Mouse (Mus musculus): ENCODE data around the gene Ppfia1. TPM values are rescaled to one million over a fixed set of nuclear protein-coding genes. Genes with fewer than 3 reads are reported as not detected.

The Ppfia1 gene
- polyA plus RNA-seq, 1 experiment from 2014 or later: 27.6 TPM

DNA sequence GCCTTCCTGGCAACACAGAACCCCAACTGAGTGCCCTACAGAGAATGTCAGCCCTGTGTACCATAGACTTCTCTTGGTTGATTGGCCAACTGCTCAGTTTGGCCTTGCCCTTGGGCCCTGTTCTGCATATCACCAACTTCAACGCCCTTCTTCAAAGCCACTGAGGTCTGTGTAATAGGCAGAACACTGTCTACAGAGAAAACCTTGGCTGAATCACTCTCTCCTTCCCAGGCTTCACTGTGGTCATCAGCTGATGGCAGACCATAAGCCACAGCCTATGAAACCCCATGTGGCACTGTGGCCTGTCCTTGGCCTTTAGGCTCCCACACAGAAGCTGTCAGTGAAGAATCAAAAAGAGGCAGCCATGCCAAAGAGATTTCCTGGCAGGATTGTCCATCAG, 94.6 kb downstream of the Ppfia1 start:
- Histone ChIP-seq H3K36me3 (ENCODE audit: insufficient read depth, low read length) (peaks cover 88% of the 10 kb centered on the region), H3K9me3 (replicated peaks; ENCODE audit: low read length) (no peaks in the 10 kb centered on the region), H3K27ac (no peak overlapping the region), H3K9ac (ENCODE audit: low read depth, low read length) (no peak overlapping the region), H3K4me3 (replicated peaks; ENCODE audit: low read depth, low read length) (no peak overlapping the region), H3K4me2 (ENCODE audit: low read length) (no peak overlapping the region), H3K4me1 (replicated peaks; ENCODE audit: insufficient read depth, low read length) (no peaks in the 10 kb centered on the region), H3K27me3 (ENCODE audit: insufficient read depth, low read length) (no peaks in the 10 kb centered on the region)
- no peak for TF ChIP-seq CTCF (IDR thresholded peaks at IDR 0.05; ENCODE audit: low read depth)
- 93% methylated on average over 1 of the region's 1 CpGs for WGBS
- DNase-seq (ENCODE audit: low spot score) (no peak), ATAC-seq (replicated peaks; ENCODE audit: low FRiP score, low read depth) (no peak)

DNA sequence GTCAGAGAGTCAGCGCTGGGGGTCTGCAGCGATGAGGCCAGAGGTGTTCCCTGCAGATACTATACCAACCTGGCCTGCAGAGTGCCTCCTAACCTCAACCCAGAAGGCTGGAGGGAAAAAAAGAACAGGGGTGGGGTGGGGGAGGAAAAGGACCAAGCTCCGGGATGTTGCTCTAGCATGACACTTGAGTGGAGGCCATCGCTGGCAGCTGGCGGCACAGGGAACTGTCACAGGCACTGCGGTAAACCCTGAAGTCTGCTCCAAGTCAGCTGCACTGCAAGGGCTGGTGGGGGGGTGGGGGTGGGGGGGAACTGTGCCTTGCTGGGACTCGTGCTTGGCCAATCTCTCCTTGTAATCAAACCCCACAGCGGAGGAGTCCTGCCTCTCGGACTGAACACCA, 102.9 kb downstream of the Ppfia1 start:
- Histone ChIP-seq H3K9ac (ENCODE audit: low read depth, low read length) (no peak overlapping the region), H3K4me2 (ENCODE audit: low read length) (no peak overlapping the region), H3K4me1 (replicated peaks; ENCODE audit: insufficient read depth, low read length) (no peaks in the 10 kb centered on the region), H3K4me3 (replicated peaks; ENCODE audit: low read depth, low read length) (no peak overlapping the region), H3K27me3 (ENCODE audit: insufficient read depth, low read length) (no peaks in the 10 kb centered on the region), H3K27ac (no peak overlapping the region), H3K9me3 (replicated peaks; ENCODE audit: low read length) (no peaks in the 10 kb centered on the region), H3K36me3 (ENCODE audit: insufficient read depth, low read length) (peaks cover 82% of the 10 kb centered on the region)
- DNase-seq (ENCODE audit: low spot score): no peak
- ATAC-seq (replicated peaks; ENCODE audit: low FRiP score, low read depth): no peak
- no peak for TF ChIP-seq CTCF (IDR thresholded peaks at IDR 0.05; ENCODE audit: low read depth)
- WGBS: 87% methylated on average over 9 of the region's 9 CpGs

DNA sequence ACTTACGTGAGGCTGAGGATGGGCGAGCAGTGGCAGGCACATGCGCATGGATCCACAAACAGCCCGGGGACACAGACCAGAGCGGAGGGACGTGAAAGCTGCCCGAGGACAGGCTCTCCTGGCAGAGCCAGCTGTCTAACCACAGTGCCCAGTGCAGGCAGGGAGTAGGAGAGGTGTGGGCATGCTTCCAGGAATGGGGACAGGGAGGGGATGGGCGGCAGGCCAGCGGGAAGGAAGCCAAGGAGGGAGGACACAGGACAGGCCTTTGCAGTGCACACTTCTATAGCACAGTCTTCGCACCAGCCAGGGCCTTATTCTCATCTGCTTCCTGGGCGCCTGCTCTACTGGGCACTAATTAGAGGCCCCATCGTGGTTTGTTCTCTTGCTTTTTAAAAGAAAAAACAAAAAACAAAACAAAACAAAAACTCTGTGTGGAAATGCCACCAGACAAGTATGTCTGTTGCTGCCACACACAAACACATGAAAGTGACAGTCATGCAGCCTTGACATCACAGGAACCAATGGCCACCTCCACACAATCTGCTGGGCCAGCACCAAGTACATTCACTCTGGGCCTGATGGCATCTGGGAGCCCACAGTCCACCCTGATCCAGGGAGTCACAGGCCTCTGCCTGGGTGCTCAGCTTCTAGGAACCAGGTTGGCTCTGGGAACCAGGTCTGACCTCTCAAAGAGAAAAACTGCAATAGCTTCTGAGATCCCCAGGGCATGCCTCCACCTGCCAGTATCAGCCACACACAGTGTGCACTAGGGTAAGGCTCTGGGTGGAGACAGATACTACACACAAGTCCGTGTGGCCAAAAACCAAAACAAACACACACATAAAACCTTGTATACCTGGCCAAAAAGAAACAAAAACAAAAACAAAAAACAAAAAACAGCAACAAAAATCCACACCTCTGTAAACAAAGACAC, 103.6 kb downstream of the Ppfia1 start:
- no peak for DNase-seq (ENCODE audit: low spot score)
- no peak for ATAC-seq (replicated peaks; ENCODE audit: low FRiP score, low read depth)
- no peaks in the 10 kb centered on the region for H3K9me3 ChIP-seq (replicated peaks; ENCODE audit: low read length)
- no peaks in the 10 kb centered on the region for H3K27me3 ChIP-seq (ENCODE audit: insufficient read depth, low read length)
- no peak overlapping the region for H3K27ac ChIP-seq
- H3K4me2 ChIP-seq (ENCODE audit: low read length): no peak overlapping the region
- no peak overlapping the region for H3K9ac ChIP-seq (ENCODE audit: low read depth, low read length)
- peaks cover 82% of the 10 kb centered on the region for H3K36me3 ChIP-seq (ENCODE audit: insufficient read depth, low read length)
- TF ChIP-seq CTCF (IDR thresholded peaks at IDR 0.05; ENCODE audit: low read depth): no peak
- 91% methylated on average over 13 of the region's 13 CpGs for WGBS
- H3K4me1 ChIP-seq (replicated peaks; ENCODE audit: insufficient read depth, low read length): no peaks in the 10 kb centered on the region
- no peak overlapping the region for H3K4me3 ChIP-seq (replicated peaks; ENCODE audit: low read depth, low read length)

DNA sequence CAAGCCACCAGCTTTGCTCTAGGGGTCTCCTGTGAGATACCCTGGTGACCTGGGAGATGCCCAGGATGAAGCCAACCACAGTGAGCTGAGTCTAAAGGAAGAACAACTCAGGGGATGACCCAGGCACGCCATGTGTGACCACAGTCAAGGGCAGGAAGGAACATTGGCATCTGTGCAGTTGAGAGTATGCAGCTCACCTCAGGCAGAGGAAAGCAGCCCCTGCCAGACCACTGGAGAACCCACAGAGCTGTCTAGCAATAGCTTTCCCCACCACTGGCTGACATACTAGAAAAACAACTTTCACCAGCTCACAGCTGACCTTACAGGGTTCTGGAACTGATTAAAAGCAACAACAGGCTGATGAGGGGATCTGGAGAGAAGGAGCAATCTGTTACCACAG, 105.3 kb downstream of the Ppfia1 start:
- 87% methylated on average over 1 of the region's 1 CpGs for WGBS

DNA sequence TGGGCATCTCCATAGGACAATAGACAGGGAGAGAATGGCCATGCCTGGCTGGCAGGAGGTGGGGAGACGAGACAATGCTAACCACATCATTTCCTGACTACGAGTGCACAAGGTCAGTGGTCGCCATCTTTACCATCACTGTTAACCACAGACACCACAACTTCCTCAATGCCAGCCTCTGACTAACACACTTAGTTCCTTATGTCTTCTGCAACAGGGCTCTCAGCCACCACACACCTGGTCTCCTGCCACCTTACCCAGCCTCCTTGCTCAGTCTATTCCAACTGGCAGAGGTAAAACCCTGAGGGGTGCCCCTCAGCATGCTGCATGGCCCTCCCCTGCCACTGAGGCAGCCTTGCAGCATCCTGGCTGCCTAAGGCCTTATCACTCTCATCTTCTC, 106.4 kb downstream of the Ppfia1 start:
- Histone ChIP-seq H3K36me3 (ENCODE audit: insufficient read depth, low read length) (peaks cover 76% of the 10 kb centered on the region), H3K4me1 (replicated peaks; ENCODE audit: insufficient read depth, low read length) (no peaks in the 10 kb centered on the region), H3K4me3 (replicated peaks; ENCODE audit: low read depth, low read length) (no peak overlapping the region), H3K4me2 (ENCODE audit: low read length) (no peak overlapping the region), H3K9ac (ENCODE audit: low read depth, low read length) (no peak overlapping the region), H3K9me3 (replicated peaks; ENCODE audit: low read length) (no peaks in the 10 kb centered on the region), H3K27me3 (ENCODE audit: insufficient read depth, low read length) (no peaks in the 10 kb centered on the region), H3K27ac (no peak overlapping the region)
- no peak for DNase-seq (ENCODE audit: low spot score)
- 93% methylated on average over 3 of the region's 3 CpGs for WGBS
- no peak for TF ChIP-seq CTCF (IDR thresholded peaks at IDR 0.05; ENCODE audit: low read depth)
- ATAC-seq (replicated peaks; ENCODE audit: low FRiP score, low read depth): no peak

More for the DNA sequence above, 105.3 kb downstream of the Ppfia1 start:
- no peak overlapping the region for H3K4me3 ChIP-seq (replicated peaks; ENCODE audit: low read depth, low read length)
- no peak for DNase-seq (ENCODE audit: low spot score)
- no peak for TF ChIP-seq CTCF (IDR thresholded peaks at IDR 0.05; ENCODE audit: low read depth)
- H3K36me3 ChIP-seq (ENCODE audit: insufficient read depth, low read length): peaks cover 77% of the 10 kb centered on the region
- H3K9me3 ChIP-seq (replicated peaks; ENCODE audit: low read length): no peaks in the 10 kb centered on the region
- H3K4me1 ChIP-seq (replicated peaks; ENCODE audit: insufficient read depth, low read length): no peaks in the 10 kb centered on the region
- no peak for ATAC-seq (replicated peaks; ENCODE audit: low FRiP score, low read depth)
- H3K27me3 ChIP-seq (ENCODE audit: insufficient read depth, low read length): no peaks in the 10 kb centered on the region
- H3K27ac ChIP-seq: no peak overlapping the region
- no peak overlapping the region for H3K9ac ChIP-seq (ENCODE audit: low read depth, low read length)
- H3K4me2 ChIP-seq (ENCODE audit: low read length): no peak overlapping the region

DNA sequence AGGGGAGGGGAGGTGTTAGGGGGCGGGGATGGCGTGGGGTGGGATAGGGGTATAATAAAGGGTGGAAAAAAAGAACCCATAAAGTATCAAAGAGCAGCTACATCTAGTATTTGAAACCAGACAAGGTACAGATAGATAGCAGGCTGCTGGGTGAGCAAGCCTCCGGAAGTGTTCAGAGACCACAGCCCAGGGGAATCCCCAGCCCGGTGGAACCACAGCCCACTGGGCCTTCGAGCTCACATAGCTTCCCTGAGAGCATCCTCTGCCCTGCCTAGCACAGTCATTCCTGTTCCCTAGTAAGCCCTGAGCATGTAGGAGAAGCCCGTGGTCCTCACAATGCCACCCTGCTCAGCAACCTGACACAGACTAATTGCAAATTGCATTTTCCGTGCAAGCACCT, 108.7 kb downstream of the Ppfia1 start:
- Histone ChIP-seq H3K4me1 (replicated peaks; ENCODE audit: insufficient read depth, low read length) (no peaks in the 10 kb centered on the region), H3K9me3 (replicated peaks; ENCODE audit: low read length) (no peaks in the 10 kb centered on the region), H3K4me3 (replicated peaks; ENCODE audit: low read depth, low read length) (no peak overlapping the region), H3K27ac (no peak overlapping the region), H3K36me3 (ENCODE audit: insufficient read depth, low read length) (peaks cover 77% of the 10 kb centered on the region), H3K9ac (ENCODE audit: low read depth, low read length) (no peak overlapping the region), H3K27me3 (ENCODE audit: insufficient read depth, low read length) (no peaks in the 10 kb centered on the region), H3K4me2 (ENCODE audit: low read length) (no peak overlapping the region)
- TF ChIP-seq CTCF (IDR thresholded peaks at IDR 0.05; ENCODE audit: low read depth): no peak
- ATAC-seq (replicated peaks; ENCODE audit: low FRiP score, low read depth) (no peak), DNase-seq (ENCODE audit: low spot score) (no peak)
- WGBS: 91% methylated on average over 7 of the region's 7 CpGs

All from kidney, postnatal 0 days (tissue).